In genomic region chr5:86735808-86736207, GRCm38 (mm10) we compare ENCODE assay signal across 31 mouse cellular contexts. TPM values are rescaled to one million over a fixed set of nuclear protein-coding genes. Genes with fewer than 3 reads are reported as not detected.
A peak's percentile ranks its signal among the peaks of the same experiment; 100 is the strongest.
DNase-seq lines count a peak whose midpoint lies in the region; ATAC-seq and TF ChIP-seq lines count a peak whose summit lies in the region.
"Had no signal": no experiment of that assay in that cellular context is flagged by ENCODE, and none has a peak within 500 bp of the region (broad histone marks: within the 10 kb centered on the region; RNA-seq: fewer than 3 reads in every experiment).

No protein-coding gene starts in this region.

- H3K9ac ChIP-seq in kidney, embryonic 16.5 days (replicated peaks; ENCODE audit: low read length): no peak overlapping the region
- no peak overlapping the region for H3K9ac ChIP-seq in intestine, embryonic 14.5 days (ENCODE audit: low read length)
- no peak overlapping the region for H3K9ac ChIP-seq in liver, embryonic 15.5 days
- H3K9ac ChIP-seq in forebrain, postnatal 0 days: no peak overlapping the region
- H3K9ac ChIP-seq: hindbrain, embryonic 15.5 days; limb, embryonic 15.5 days; midbrain, embryonic 15.5 days; neural tube, embryonic 15.5 days had no signal

- H3K4me3 ChIP-seq in kidney, embryonic 16.5 days (ENCODE audit: low read length): no peak overlapping the region
- H3K4me3 ChIP-seq in intestine, embryonic 14.5 days (ENCODE audit: low read depth, low read length): no peak overlapping the region
- H3K4me3 ChIP-seq in liver, embryonic 15.5 days (replicated peaks): no peak overlapping the region
- H3K4me3 ChIP-seq in forebrain, postnatal 0 days (ENCODE audit: low read depth, low read length): no peak overlapping the region
- H3K4me3 ChIP-seq: hindbrain, embryonic 15.5 days; limb, embryonic 15.5 days; megakaryocyte, embryonic 14.5 days; midbrain, embryonic 15.5 days; myocyte; neural tube, embryonic 15.5 days had no signal

- H3K4me2 ChIP-seq in kidney, embryonic 16.5 days (replicated peaks; ENCODE audit: low read depth, low read length): no peak overlapping the region
- H3K4me2 ChIP-seq in intestine, embryonic 14.5 days (ENCODE audit: low read length): no peak overlapping the region
- H3K4me2 ChIP-seq in liver, embryonic 15.5 days: no peak overlapping the region
- no peak overlapping the region for H3K4me2 ChIP-seq in forebrain, postnatal 0 days (ENCODE audit: low read depth)
- H3K4me2 ChIP-seq: heart, embryonic 11.5 days; hindbrain, embryonic 15.5 days; limb, embryonic 15.5 days; midbrain, embryonic 15.5 days; neural tube, embryonic 15.5 days had no signal

- ATAC-seq in kidney, embryonic 16.5 days (ENCODE audit: low FRiP score, low TSS enrichment): no peak
- 0 out of 2 replicates have a peak, but pooled peaks have one; percentile 40 for ATAC-seq in intestine, embryonic 14.5 days (replicated peaks; ENCODE audit: low FRiP score, low TSS enrichment, low read depth)
- ATAC-seq in liver, embryonic 15.5 days (ENCODE audit: insufficient read depth): peak; percentile 34
- no peak for ATAC-seq in forebrain, postnatal 0 days
- ATAC-seq: forebrain, embryonic 14.5 days; midbrain, embryonic 15.5 days had no signal

- H3K9me3 ChIP-seq in kidney, embryonic 16.5 days (ENCODE audit: low read length): no peaks in the 10 kb centered on the region
- H3K9me3 ChIP-seq in intestine, embryonic 14.5 days (ENCODE audit: control insufficient read depth, low read length): no peaks in the 10 kb centered on the region
- H3K9me3 ChIP-seq in liver, embryonic 15.5 days (replicated peaks): no peaks in the 10 kb centered on the region
- no peaks in the 10 kb centered on the region for H3K9me3 ChIP-seq in forebrain, postnatal 0 days (ENCODE audit: low read length)
- H3K9me3 ChIP-seq: hindbrain, embryonic 15.5 days; limb, embryonic 15.5 days; megakaryocyte, embryonic 14.5 days; midbrain, embryonic 15.5 days; neural tube, embryonic 15.5 days had no signal

- WGBS in kidney, embryonic 16.5 days: 73% methylated on average over 2 of the region's 2 CpGs
- 85% methylated on average over 2 of the region's 2 CpGs for WGBS in intestine, embryonic 14.5 days
- 48% methylated on average over 2 of the region's 2 CpGs for WGBS in liver, embryonic 15.5 days (ENCODE audit: insufficient replicate concordance)
- WGBS in forebrain, postnatal 0 days: 90% methylated on average over 2 of the region's 2 CpGs

- H3K36me3 ChIP-seq in kidney, embryonic 16.5 days (ENCODE audit: insufficient read depth, low read length): no peaks in the 10 kb centered on the region
- H3K36me3 ChIP-seq in intestine, embryonic 14.5 days (ENCODE audit: control insufficient read depth, insufficient read depth, low read length): no peaks in the 10 kb centered on the region
- no peaks in the 10 kb centered on the region for H3K36me3 ChIP-seq in liver, embryonic 15.5 days (replicated peaks)
- H3K36me3 ChIP-seq in forebrain, postnatal 0 days (ENCODE audit: insufficient read depth): no peaks in the 10 kb centered on the region
- H3K36me3 ChIP-seq: hindbrain, embryonic 15.5 days; limb, embryonic 15.5 days; midbrain, embryonic 15.5 days; neural tube, embryonic 15.5 days had no signal

- TF ChIP-seq CTCF in forebrain, postnatal 0 days (IDR thresholded peaks at IDR 0.05; ENCODE audit: low read depth): no peak

- no peaks in the 10 kb centered on the region for H3K27me3 ChIP-seq in kidney, embryonic 16.5 days (ENCODE audit: insufficient read depth, low read length)
- H3K27me3 ChIP-seq in intestine, embryonic 14.5 days (replicated peaks; ENCODE audit: control insufficient read depth, insufficient read depth, low read length): no peaks in the 10 kb centered on the region
- no peaks in the 10 kb centered on the region for H3K27me3 ChIP-seq in liver, embryonic 15.5 days
- H3K27me3 ChIP-seq in forebrain, postnatal 0 days (ENCODE audit: insufficient read depth, low read length): no peaks in the 10 kb centered on the region
- H3K27me3 ChIP-seq: hindbrain, embryonic 15.5 days; limb, embryonic 15.5 days; megakaryocyte, embryonic 14.5 days; midbrain, embryonic 15.5 days; neural tube, embryonic 15.5 days had no signal

- no peak overlapping the region for H3K27ac ChIP-seq in kidney, embryonic 16.5 days (ENCODE audit: low read length)
- no peak overlapping the region for H3K27ac ChIP-seq in intestine, embryonic 14.5 days (ENCODE audit: low read depth)
- H3K27ac ChIP-seq in liver, embryonic 15.5 days (replicated peaks): no peak overlapping the region
- no peak overlapping the region for H3K27ac ChIP-seq in forebrain, postnatal 0 days (ENCODE audit: low read depth, low read length)
- H3K27ac ChIP-seq: hindbrain, embryonic 15.5 days; limb, embryonic 15.5 days; midbrain, embryonic 15.5 days; neural tube, embryonic 15.5 days had no signal

- H3K4me1 ChIP-seq in kidney, embryonic 16.5 days (ENCODE audit: insufficient read depth, low read length): no peaks in the 10 kb centered on the region
- no peaks in the 10 kb centered on the region for H3K4me1 ChIP-seq in intestine, embryonic 14.5 days (replicated peaks; ENCODE audit: control insufficient read depth, insufficient read depth, low read length)
- no peaks in the 10 kb centered on the region for H3K4me1 ChIP-seq in liver, embryonic 15.5 days (replicated peaks)
- no peaks in the 10 kb centered on the region for H3K4me1 ChIP-seq in forebrain, postnatal 0 days (ENCODE audit: insufficient read depth)
- H3K4me1 ChIP-seq: hindbrain, embryonic 15.5 days; limb, embryonic 15.5 days; megakaryocyte, embryonic 14.5 days; midbrain, embryonic 15.5 days; neural tube, embryonic 15.5 days had no signal

- DNase-seq in kidney, adult 9 months: peak; percentile 31
- peak; percentile 15 for DNase-seq in Muller cell, postnatal 12 days (ENCODE audit: inconsistent ontology term)
- no peak for DNase-seq in intestine, embryonic 14.5 days (ENCODE audit: low spot score)
- DNase-seq in forebrain, postnatal 0 days: no peak
- DNase-seq in testis, postnatal 10 days (ENCODE audit: low spot score): no peak
- DNase-seq in left cerebral cortex, adult 9 months (ENCODE audit: low spot score in 2 of 2): no peak
- DNase-seq: adrenal gland, adult 8-10 months; cerebellum, adult 9-11 months; heart, postnatal 10 days; lung, postnatal 14 days; right cerebral cortex, postnatal 25 days; thymus, adult 2 months had no signal

RNA-seq across cellular contexts. Expression of gene Tmprss11e, which starts 9.8 kb away (rescaled TPM):
- not detected in 2 replicates for polyA plus RNA-seq in kidney, embryonic 16.5 days (2015; fragmentation: Nextera tagmentation; extraction: Ambion mirVana)
- polyA plus RNA-seq in intestine, embryonic 14.5 days (2014; fragmentation: Nextera tagmentation; extraction: Ambion mirVana): not detected in 2 replicates
- polyA plus RNA-seq in liver, embryonic 15.5 days (2015; fragmentation: Nextera tagmentation; extraction: Ambion mirVana): not detected in 2 replicates
- 0.14 TPM in 1 of 2 replicates, not detected in the other for total RNA-seq in forebrain, postnatal 0 days (2014; rRNA removed)
- not detected in 2 replicates for polyA plus RNA-seq in forebrain, postnatal 0 days (2015; fragmentation: Nextera tagmentation; extraction: Ambion mirVana)
- total RNA-seq: adrenal gland, adult 8-10 months; gastrocnemius, postnatal 4 days; heart, postnatal 10 days; layer of hippocampus, adult 8-10 months; left cerebral cortex, postnatal 36 days; MEL had no signal
- polyA plus RNA-seq: cortical plate, adult 2 months; embryonic facial prominence, embryonic 11.5 days; forebrain, embryonic 14.5 days; hindbrain, embryonic 15.5 days; midbrain, embryonic 15.5 days; myocyte; neural tube, embryonic 15.5 days; spleen, adult 2 months; stomach, embryonic 14.5 days; thymus, adult 2 months had no signal

RNA-seq across cellular contexts. Expression of gene Tmprss11b, which starts 59.6 kb away (rescaled TPM):
- polyA plus RNA-seq in kidney, embryonic 16.5 days (2015; fragmentation: Nextera tagmentation; extraction: Ambion mirVana): not detected in 2 replicates
- polyA plus RNA-seq in intestine, embryonic 14.5 days (2014; fragmentation: Nextera tagmentation; extraction: Ambion mirVana): not detected in 2 replicates
- polyA plus RNA-seq in liver, embryonic 15.5 days (2015; fragmentation: Nextera tagmentation; extraction: Ambion mirVana): not detected in 2 replicates
- total RNA-seq in forebrain, postnatal 0 days (2014; rRNA removed): not detected in 2 replicates
- polyA plus RNA-seq in forebrain, postnatal 0 days (2015; fragmentation: Nextera tagmentation; extraction: Ambion mirVana): not detected in 2 replicates
- total RNA-seq: adrenal gland, adult 8-10 months; gastrocnemius, postnatal 4 days; heart, postnatal 10 days; layer of hippocampus, adult 8-10 months; left cerebral cortex, postnatal 36 days; MEL had no signal
- polyA plus RNA-seq: cortical plate, adult 2 months; embryonic facial prominence, embryonic 11.5 days; forebrain, embryonic 14.5 days; heart, embryonic 11.5 days; hindbrain, embryonic 15.5 days; midbrain, embryonic 15.5 days; neural tube, embryonic 15.5 days; spleen, adult 2 months; urinary bladder, adult 2 months had no signal

Comparison
In these comparisons a context has a peak if more than half of its experiments do, and no peak if none do; other contexts are left out.
1. DNase-seq: peak in kidney, adult 9 months (single experiment) and Muller cell, postnatal 12 days (single experiment); none in intestine, embryonic 14.5 days (single experiment), forebrain, postnatal 0 days (single experiment), testis, postnatal 10 days (single experiment) and left cerebral cortex, adult 9 months (0 of 2).
2. ATAC-seq: peak in intestine, embryonic 14.5 days (single experiment) and liver, embryonic 15.5 days (single experiment); none in kidney, embryonic 16.5 days (single experiment) and forebrain, postnatal 0 days (single experiment).